Mouse (Mus musculus) 416B (cell line): ENCODE measurements at regions not wholly inside any gene's neighbourhood (a gene's known extent, or its start where the extent isn't known, plus 50 kb on each side); places are given as distances from the start of the nearest gene placed in this dataset.
"Not testable (repeated sequence)": the region's sequence is repeated elsewhere in the genome, so short reads cannot be mapped to it uniquely, and the experiment has no call there.

Experiments
- DNase-seq: peaks from one replicate; pipeline ENCODE4 v3.0.0; 2011; ENCODE audit warnings: low read depth

GRCm38 (mm10) chr15:3171774-3172173 is 96.6 kb upstream of the Selenop start:
- DNase-seq: peak; percentile 38

- DNase-seq: peak; percentile 62
Measured at GRCm38 (mm10) chr15:3174072-3174471, 94.3 kb upstream of the Selenop start.

- DNase-seq: peak; percentile 76
Measured at GRCm38 (mm10) chr15:3174848-3175247, 93.5 kb upstream of the Selenop start.

GRCm38 (mm10) chr15:3201912-3202653 is 66.3 kb upstream of the Selenop start:
- peak; percentile 82 for DNase-seq

- no peak for DNase-seq
Measured at GRCm38 (mm10) chr15:3205522-3205921, 62.8 kb upstream of the Selenop start.

GRCm38 (mm10) chr15:3206076-3206475 is 62.3 kb upstream of the Selenop start:
- DNase-seq: not testable (repeated sequence)

GRCm38 (mm10) chr15:3213721-3214120 is 54.6 kb upstream of the Selenop start:
- DNase-seq: peak; percentile 65

- DNase-seq: no peak
Measured at GRCm38 (mm10) chr15:3215201-3215600, 53.1 kb upstream of the Selenop start.
